Mouse (Mus musculus) limb, embryonic 12.5 days (tissue): ENCODE data around the gene Arrdc5. TPM values are rescaled to one million over a fixed set of nuclear protein-coding genes. Genes with fewer than 3 reads are reported as not detected.
"Not testable (repeated sequence)": the region's sequence is repeated elsewhere in the genome, so short reads cannot be mapped to it uniquely, and the experiment has no call there.

Experiments used
- ATAC-seq: fragments of 200-750 bp; cut with Nextera tagmentation; 2 replicates; pipeline ENCODE4 v1.8.0; 2017; ENCODE audit warnings: low read depth, moderate TSS enrichment; ENCODE audit not compliant: insufficient number of reproducible peaks, insufficient read depth, low FRiP score, low TSS enrichment
- H3K27ac ChIP-seq: fragments of 300-500 bp; sonication (generic); 2 replicates; pipeline ENCODE4 v1.5.1; 2016; ENCODE audit warnings: mild to moderate bottlenecking, moderate library complexity
- H3K27me3 ChIP-seq: fragments of 300-500 bp; sonication (generic); 2 replicates; pipeline ENCODE4 v1.6.1; 2016; ENCODE audit warnings: mild to moderate bottlenecking, moderate library complexity
- H3K36me3 ChIP-seq: fragments of 300-500 bp; sonication (generic); 2 replicates; pipeline ENCODE4 v1.6.1; 2016; ENCODE audit warnings: mild to moderate bottlenecking, moderate library complexity
- H3K4me1 ChIP-seq: fragments of 300-500 bp; sonication (generic); replicated peaks from 2 replicates; pipeline ENCODE4 v1.6.1; 2016
- H3K4me2 ChIP-seq: fragments of 300-500 bp; sonication (generic); 2 replicates; pipeline ENCODE4 v1.6.1; 2016; ENCODE audit warnings: mild to moderate bottlenecking, moderate library complexity
- H3K4me3 ChIP-seq: fragments of 300-500 bp; sonication (generic); replicated peaks from 2 replicates; pipeline ENCODE4 v1.5.1; 2016; ENCODE audit warnings: mild to moderate bottlenecking
- H3K9ac ChIP-seq: fragments of 300-500 bp; sonication (generic); replicated peaks from 2 replicates; pipeline ENCODE4 v1.6.1; 2016; ENCODE audit warnings: mild to moderate bottlenecking, moderate library complexity
- H3K9me3 ChIP-seq: fragments of 300-500 bp; sonication (generic); 2 replicates; pipeline ENCODE4 v1.6.1; 2016; ENCODE audit warnings: mild to moderate bottlenecking, moderate library complexity
- WGBS: fragments of 180-500 bp; shearing (Covaris S2); methylation state at CpG from one replicate; pipeline ENCODE4 v1.1.7; 2016; 5-methylcytosine and 5-hydroxymethylcytosine counted together
- polyA plus RNA-seq: library from polyadenylated mRNA; unstranded; fragments of >200 nt; fragmentation: Nextera tagmentation; extraction: Ambion mirVana; gene quantifications from 2 replicates; pipeline ENCODE4 v1.2.1, GENCODE M21; 2016

The Arrdc5 gene
- polyA plus RNA-seq, 1 experiment from 2014 or later: not detected

GRCm38 (mm10) chr17:56265011-56265410 is 35.1 kb downstream of the Arrdc5 start:
- H3K4me1 ChIP-seq: peaks cover 15% of the 10 kb centered on the region
- no peak overlapping the region for H3K4me2 ChIP-seq
- H3K27ac ChIP-seq: no peak overlapping the region
- ATAC-seq: no peak
- H3K9me3 ChIP-seq: no peaks in the 10 kb centered on the region
- H3K4me3 ChIP-seq: no peak overlapping the region
- no peaks in the 10 kb centered on the region for H3K27me3 ChIP-seq
- H3K9ac ChIP-seq: no peak overlapping the region
- 92% methylated on average over 4 of the region's 4 CpGs for WGBS
- peaks cover 39% of the 10 kb centered on the region for H3K36me3 ChIP-seq

- Histone ChIP-seq H3K9ac (no peak overlapping the region), H3K9me3 (no peaks in the 10 kb centered on the region), H3K27ac (no peak overlapping the region), H3K4me1 (peaks cover 18% of the 10 kb centered on the region; the same call in 1 of the 2 replicates), H3K4me3 (no peak overlapping the region), H3K4me2 (no peak overlapping the region), H3K36me3 (peaks cover 49% of the 10 kb centered on the region), H3K27me3 (no peaks in the 10 kb centered on the region)
- WGBS: 19% methylated on average over 8 of the region's 8 CpGs
- ATAC-seq: peak; percentile 68; the same call in 1 of the 2 replicates
Observed at GRCm38 (mm10) chr17:56264020-56264419, 36.1 kb downstream of the Arrdc5 start.

- H3K9ac ChIP-seq: no peak overlapping the region
- WGBS: 88% methylated on average over 3 of the region's 3 CpGs
- H3K4me3 ChIP-seq: no peak overlapping the region
- H3K9me3 ChIP-seq: no peaks in the 10 kb centered on the region
- H3K4me2 ChIP-seq: no peak overlapping the region
- H3K36me3 ChIP-seq: peaks cover 60% of the 10 kb centered on the region
- peaks cover 31% of the 10 kb centered on the region for H3K4me1 ChIP-seq
- H3K27ac ChIP-seq: no peak overlapping the region
- H3K27me3 ChIP-seq: no peaks in the 10 kb centered on the region
- ATAC-seq: no peak
Observed at GRCm38 (mm10) chr17:56262645-56263094, 37.4 kb downstream of the Arrdc5 start.

- Histone ChIP-seq H3K27me3 (no peaks in the 10 kb centered on the region), H3K4me3 (no peak overlapping the region), H3K4me1 (peaks cover 36% of the 10 kb centered on the region), H3K4me2 (no peak overlapping the region), H3K9me3 (no peaks in the 10 kb centered on the region), H3K27ac (no peak overlapping the region), H3K36me3 (peaks cover 63% of the 10 kb centered on the region), H3K9ac (no peak overlapping the region)
- WGBS: 76% methylated on average over 3 of the region's 3 CpGs
- no peak for ATAC-seq
Observed at GRCm38 (mm10) chr17:56261166-56261565, 38.9 kb downstream of the Arrdc5 start.

GRCm38 (mm10) chr17:56259301-56260037 is 40.6 kb downstream of the Arrdc5 start:
- peak overlapping the region; percentile 14; the same call in 1 of the 2 replicates for H3K9ac ChIP-seq
- no peak overlapping the region for H3K4me2 ChIP-seq
- H3K27ac ChIP-seq: no peak overlapping the region
- peaks cover 36% of the 10 kb centered on the region for H3K4me1 ChIP-seq
- 90% methylated on average over 10 of the region's 10 CpGs for WGBS
- H3K27me3 ChIP-seq: no peaks in the 10 kb centered on the region
- ATAC-seq: no peak
- no peaks in the 10 kb centered on the region for H3K9me3 ChIP-seq
- H3K4me3 ChIP-seq: no peak overlapping the region
- peaks cover 55% of the 10 kb centered on the region for H3K36me3 ChIP-seq

GRCm38 (mm10) chr17:56258812-56259211 is 41.3 kb downstream of the Arrdc5 start:
- 72% methylated on average over 2 of the region's 2 CpGs for WGBS
- Histone ChIP-seq H3K36me3 (peaks cover 55% of the 10 kb centered on the region), H3K4me1 (peaks cover 36% of the 10 kb centered on the region), H3K4me2 (0 out of 2 replicates have a peak overlapping the region, but pooled peaks have one; percentile 96)
- not testable (repeated sequence) for H3K9ac ChIP-seq, H3K9me3 ChIP-seq, H3K27me3 ChIP-seq, ATAC-seq, H3K27ac ChIP-seq, H3K4me3 ChIP-seq

- peaks cover 55% of the 10 kb centered on the region for H3K36me3 ChIP-seq
- H3K27me3 ChIP-seq, H3K9ac ChIP-seq, ATAC-seq, H3K27ac ChIP-seq, H3K9me3 ChIP-seq: not testable (repeated sequence)
- peak overlapping the region; percentile 96; the same call in 1 of the 2 replicates for H3K4me2 ChIP-seq
- H3K4me3 ChIP-seq: 0 out of 2 replicates have a peak overlapping the region, but pooled peaks have one; percentile 72
- peaks cover 36% of the 10 kb centered on the region for H3K4me1 ChIP-seq
- 94% methylated on average over 19 of the region's 19 CpGs for WGBS
Observed at GRCm38 (mm10) chr17:56258269-56258668, 41.8 kb downstream of the Arrdc5 start.

- ATAC-seq: no peak
- H3K4me2 ChIP-seq: peak overlapping the region; percentile 96
- WGBS: 9% methylated on average over 58 of the region's 58 CpGs
- H3K27me3 ChIP-seq: no peaks in the 10 kb centered on the region
- no peaks in the 10 kb centered on the region for H3K9me3 ChIP-seq
- H3K4me1 ChIP-seq: peaks cover 36% of the 10 kb centered on the region
- peak overlapping the region; percentile 65 for H3K9ac ChIP-seq
- peak overlapping the region; percentile 72 for H3K4me3 ChIP-seq
- peaks cover 46% of the 10 kb centered on the region for H3K36me3 ChIP-seq
- H3K27ac ChIP-seq: no peak overlapping the region
Observed at GRCm38 (mm10) chr17:56257181-56257894, 42.7 kb downstream of the Arrdc5 start.

- ATAC-seq: peak; percentile 89
- under 1% methylated on average over 28 of the region's 28 CpGs for WGBS
- Histone ChIP-seq H3K27me3 (no peaks in the 10 kb centered on the region), H3K4me3 (peak within 1 kb of the TSS; percentile 72), H3K9ac (peak within 1 kb of the TSS; percentile 65), H3K9me3 (no peaks in the 10 kb centered on the region), H3K4me2 (peak within 1 kb of the TSS; percentile 96), H3K36me3 (peaks cover 37% of the 10 kb centered on the region), H3K27ac (peak within 1 kb of the TSS; percentile 87), H3K4me1 (peaks cover 37% of the 10 kb centered on the region)
Observed at GRCm38 (mm10) chr17:56256239-56256881, 43.7 kb downstream of the Arrdc5 start, which contains the start of gene Fem1a. Fem1a (plus strand) TSS chr17:56256810.

GRCm38 (mm10) chr17:56255863-56256238 is 44.2 kb downstream of the Arrdc5 start:
- H3K9ac ChIP-seq: peak overlapping the region; percentile 45

GRCm38 (mm10) chr17:56255429-56255828 is 44.7 kb downstream of the Arrdc5 start:
- 19% methylated on average over 9 of the region's 9 CpGs for WGBS
- no peak for ATAC-seq
- peak overlapping the region; percentile 78; the same call in 1 of the 2 replicates for H3K4me2 ChIP-seq

More at GRCm38 (mm10) chr17:56255863-56256238, 44.2 kb downstream of the Arrdc5 start:
- Histone ChIP-seq H3K27ac (peak overlapping the region; percentile 87), H3K4me2 (peak overlapping the region; percentile 78), H3K9me3 (no peaks in the 10 kb centered on the region), H3K27me3 (no peaks in the 10 kb centered on the region), H3K4me3 (peak overlapping the region; percentile 72), H3K4me1 (peaks cover 42% of the 10 kb centered on the region), H3K36me3 (peaks cover 32% of the 10 kb centered on the region)
- WGBS: 0% methylated on average over 32 of the region's 32 CpGs
- peak; percentile 90 for ATAC-seq

More at GRCm38 (mm10) chr17:56255429-56255828, 44.7 kb downstream of the Arrdc5 start:
- Histone ChIP-seq H3K4me3 (peak overlapping the region; percentile 72; the same call in 1 of the 2 replicates), H3K27ac (peak overlapping the region; percentile 67; the same call in 1 of the 2 replicates), H3K4me1 (peaks cover 42% of the 10 kb centered on the region), H3K36me3 (peaks cover 28% of the 10 kb centered on the region), H3K27me3 (no peaks in the 10 kb centered on the region), H3K9me3 (no peaks in the 10 kb centered on the region), H3K9ac (no peak overlapping the region)
